Mouse (Mus musculus): ENCODE measurements at regions not wholly inside any gene's neighbourhood (a gene's known extent, or its start where the extent isn't known, plus 50 kb on each side); places are given as distances from the start of the nearest gene placed in this dataset.

- peak; percentile 14 to 20 for DNase-seq (ENCODE audit: low spot score in 2 of 2)
These were observed 293.6 kb upstream of the Nr2f2 start for GRCm38 (mm10) chr7:70660162-70660561.

GRCm38 (mm10) chr7:70649760-70650377, 283.3 kb upstream of the Nr2f2 start:
- DNase-seq (ENCODE audit: low spot score in 2 of 2): no peak

- no peak for DNase-seq (ENCODE audit: low spot score in 2 of 2)
These were observed 280.3 kb upstream of the Nr2f2 start for GRCm38 (mm10) chr7:70646801-70647200.

- no peak for DNase-seq (ENCODE audit: low spot score in 2 of 2)
These were observed 277.3 kb upstream of the Nr2f2 start for GRCm38 (mm10) chr7:70643694-70644301.

- no peak for DNase-seq (ENCODE audit: low spot score in 2 of 2)
These were observed 276.5 kb upstream of the Nr2f2 start for GRCm38 (mm10) chr7:70643055-70643454.

- DNase-seq (ENCODE audit: low spot score in 2 of 2): no peak
These were observed 274.7 kb upstream of the Nr2f2 start for GRCm38 (mm10) chr7:70641217-70641616.

GRCm38 (mm10) chr7:70640574-70640973, 274.0 kb upstream of the Nr2f2 start:
- DNase-seq (ENCODE audit: low spot score in 2 of 2): no peak

GRCm38 (mm10) chr7:70638161-70638560, 271.6 kb upstream of the Nr2f2 start:
- no peak for DNase-seq (ENCODE audit: low spot score in 2 of 2)

- DNase-seq (ENCODE audit: low spot score in 2 of 2): no peak
These were observed 267.5 kb upstream of the Nr2f2 start for GRCm38 (mm10) chr7:70634016-70634415.

GRCm38 (mm10) chr7:70633577-70633976, 267.0 kb upstream of the Nr2f2 start:
- no peak for DNase-seq (ENCODE audit: low spot score in 2 of 2)

- no peak for DNase-seq (ENCODE audit: low spot score in 2 of 2)
These were observed 259.2 kb upstream of the Nr2f2 start for GRCm38 (mm10) chr7:70625643-70626231.

- peak; percentile 36 to 37 for DNase-seq (ENCODE audit: low spot score in 2 of 2)
These were observed 258.4 kb upstream of the Nr2f2 start for GRCm38 (mm10) chr7:70624727-70625642.

GRCm38 (mm10) chr7:70624031-70624726, 257.6 kb upstream of the Nr2f2 start:
- DNase-seq (ENCODE audit: low spot score in 2 of 2): peak in 1 of 2 experiments; percentile 9

- no peak for DNase-seq (ENCODE audit: low spot score in 2 of 2)
These were observed 252.9 kb upstream of the Nr2f2 start for GRCm38 (mm10) chr7:70619400-70619799.

GRCm38 (mm10) chr7:70618270-70618669, 251.7 kb upstream of the Nr2f2 start:
- no peak for DNase-seq (ENCODE audit: low spot score in 2 of 2)

- no peak for DNase-seq (ENCODE audit: low spot score in 2 of 2)
These were observed 240.0 kb upstream of the Nr2f2 start for GRCm38 (mm10) chr7:70606511-70606910.

- no peak for DNase-seq (ENCODE audit: low spot score in 2 of 2)
These were observed 238.1 kb upstream of the Nr2f2 start for GRCm38 (mm10) chr7:70604471-70605174.

GRCm38 (mm10) chr7:70593027-70593426, 226.5 kb upstream of the Nr2f2 start:
- no peak for DNase-seq (ENCODE audit: low spot score in 2 of 2)

GRCm38 (mm10) chr7:70591361-70592256, 225.1 kb upstream of the Nr2f2 start:
- no peak for DNase-seq (ENCODE audit: low spot score in 2 of 2)
